Mouse (Mus musculus) neutrophil, adult 5-6 weeks (primary cell): Measurements from ENCODE around the gene Prpf31. TPM values are rescaled to one million over a fixed set of nuclear protein-coding genes. Genes with fewer than 3 reads are reported as not detected.
"Not testable (repeated sequence)": the region's sequence is repeated elsewhere in the genome, so short reads cannot be mapped to it uniquely, and the experiment has no call there.

ENCODE experiments used
- ATAC-seq: fragments of 151-379, 151-347 bp; 2 replicates; pipeline ENCODE4 v1.8.0; 2017; ENCODE audit warnings: mild to moderate bottlenecking, moderate TSS enrichment; ENCODE audit not compliant: insufficient number of reproducible peaks, poor library complexity, low FRiP score, severe bottlenecking; ENCODE audit errors: extremely low read depth
- total RNA-seq: library from RNA; stranded (forward); fragments of 200-1000 nt; gene quantifications from 2 replicates; pipeline ENCODE4 v1.2.3, GENCODE M21; 2017

Gene Prpf31
- 34.4 and 49.0 TPM in 2 replicates for total RNA-seq

DNA sequence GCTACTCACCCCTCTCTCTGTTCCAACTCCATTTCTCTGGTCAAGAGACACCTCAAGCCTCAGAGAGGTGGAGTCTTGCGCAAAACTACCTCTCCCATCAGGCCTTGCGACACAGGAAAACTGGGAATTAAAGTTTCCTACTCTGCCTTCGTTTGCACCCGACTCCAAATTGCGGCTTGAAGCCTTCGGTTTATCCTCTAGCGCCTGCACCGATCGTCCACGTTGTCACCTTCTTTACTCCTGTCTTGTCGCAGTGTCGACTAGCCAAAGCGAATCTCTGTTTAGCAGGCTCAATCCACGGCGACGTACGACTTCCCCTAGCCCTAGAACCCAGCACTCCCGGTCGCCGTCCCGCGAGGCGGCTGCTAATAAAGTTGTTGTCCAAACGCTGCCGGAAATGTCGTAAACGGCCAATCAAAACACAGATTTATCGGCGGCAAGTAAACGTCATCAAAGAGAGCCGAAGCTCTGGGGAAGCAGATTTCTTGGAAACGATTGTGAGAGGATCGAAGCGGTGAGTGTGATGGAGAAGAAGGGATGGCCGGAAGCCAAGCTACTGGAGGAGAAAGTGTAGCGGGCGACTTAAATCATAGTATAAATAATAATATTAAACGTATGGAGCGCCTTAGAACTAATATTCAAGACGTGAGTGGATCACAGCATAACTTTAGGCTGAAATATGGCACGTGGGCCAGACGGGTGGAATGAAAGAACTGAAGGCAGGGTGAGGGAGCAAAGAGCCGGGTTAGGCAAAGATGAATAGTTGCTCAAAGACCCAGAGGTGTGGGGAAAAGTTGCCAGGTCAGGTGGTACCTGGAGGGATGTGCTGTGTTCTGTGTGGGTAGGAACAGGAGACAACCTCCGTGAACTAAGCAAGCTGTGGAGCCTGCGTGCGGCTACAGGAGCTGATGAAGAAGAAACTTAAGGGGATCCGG lies at the start of gene Prpf31, which contains the start of gene Tfpt:
Prpf31 (plus strand) TSS at position 443 of the 935 bp plus-strand sequence.
Tfpt (minus strand) TSS at position 387 of the 935 bp plus-strand sequence.
- ATAC-seq = peak; percentile 93

DNA sequence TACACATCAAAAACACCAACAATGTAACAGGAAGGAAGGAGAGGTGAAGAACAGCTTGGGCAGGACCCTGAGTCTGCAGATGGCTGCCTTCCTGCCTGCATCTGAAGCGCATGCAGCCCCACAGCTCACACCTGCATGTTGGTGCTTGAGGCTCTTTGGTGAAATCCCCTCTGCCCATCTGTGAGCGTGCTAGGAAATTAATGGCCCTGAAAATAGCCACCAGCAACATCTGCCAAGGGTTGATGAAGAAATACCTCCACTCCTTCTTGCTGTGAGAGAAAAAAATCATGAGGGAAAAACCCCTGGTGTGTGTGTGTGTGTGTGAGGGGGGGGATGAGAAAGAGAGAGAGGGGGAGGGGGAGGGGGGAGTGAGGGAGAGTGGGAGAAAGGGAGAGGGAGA lies 49.8 kb upstream of the Prpf31 start:
- no peak for ATAC-seq

DNA sequence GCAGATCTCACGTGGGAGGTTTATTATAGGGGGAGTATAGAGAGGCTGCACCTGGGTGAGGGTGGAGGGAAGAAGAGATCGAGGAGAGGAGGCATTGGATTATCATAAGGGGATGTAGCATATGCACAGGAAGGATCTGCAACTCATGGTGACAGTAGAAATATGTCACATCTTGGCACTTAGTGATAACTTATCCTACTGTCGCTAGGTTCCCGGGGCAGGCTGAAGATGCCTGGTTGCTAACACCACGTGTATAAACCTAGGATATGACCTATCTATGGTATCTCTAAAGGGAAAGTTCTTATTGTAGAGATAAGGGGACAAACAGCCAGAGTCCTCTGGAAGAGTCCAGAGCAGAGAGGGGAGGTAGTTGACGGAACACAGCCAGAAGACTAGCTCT lies 44.0 kb upstream of the Prpf31 start:
- no peak for ATAC-seq

DNA sequence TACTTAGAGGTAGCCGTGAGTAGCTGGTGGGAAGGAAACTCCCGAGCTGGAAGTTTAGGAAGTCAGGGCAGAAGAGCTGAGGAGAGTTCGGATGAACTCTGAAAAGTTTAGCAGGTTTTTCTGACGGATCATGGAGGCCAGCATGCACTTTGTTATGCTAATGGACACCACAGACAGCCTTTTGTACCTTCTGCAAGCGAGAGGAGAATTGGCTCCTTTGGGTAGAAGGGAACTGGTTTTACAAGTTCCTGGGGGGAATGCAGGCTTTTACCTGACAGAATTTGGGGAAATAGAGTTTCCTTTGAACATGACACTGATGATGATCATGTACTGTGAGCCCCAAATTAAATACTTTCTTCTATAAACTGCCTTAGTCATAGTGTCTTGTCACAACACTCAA lies 43.5 kb upstream of the Prpf31 start:
- ATAC-seq = no peak

DNA sequence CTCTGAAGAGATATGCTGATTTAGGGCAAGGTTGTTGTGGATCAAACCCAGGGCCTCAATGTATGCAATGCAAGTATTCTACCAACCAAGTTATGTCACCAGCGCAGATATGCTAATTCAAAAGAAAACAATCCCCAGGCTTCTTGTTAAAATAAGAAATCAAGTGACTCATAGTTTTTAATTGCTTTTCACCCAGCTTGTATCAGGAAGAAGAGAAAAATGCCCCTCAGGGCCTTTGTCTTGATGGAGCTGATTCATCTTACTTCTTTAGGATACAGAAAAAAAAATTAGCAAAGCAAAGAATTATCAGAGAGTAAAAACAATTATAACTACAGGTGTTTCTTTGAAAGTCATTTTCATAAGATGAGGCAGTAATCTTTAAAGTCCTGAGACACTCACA lies 42.5 kb upstream of the Prpf31 start:
- ATAC-seq = no peak

DNA sequence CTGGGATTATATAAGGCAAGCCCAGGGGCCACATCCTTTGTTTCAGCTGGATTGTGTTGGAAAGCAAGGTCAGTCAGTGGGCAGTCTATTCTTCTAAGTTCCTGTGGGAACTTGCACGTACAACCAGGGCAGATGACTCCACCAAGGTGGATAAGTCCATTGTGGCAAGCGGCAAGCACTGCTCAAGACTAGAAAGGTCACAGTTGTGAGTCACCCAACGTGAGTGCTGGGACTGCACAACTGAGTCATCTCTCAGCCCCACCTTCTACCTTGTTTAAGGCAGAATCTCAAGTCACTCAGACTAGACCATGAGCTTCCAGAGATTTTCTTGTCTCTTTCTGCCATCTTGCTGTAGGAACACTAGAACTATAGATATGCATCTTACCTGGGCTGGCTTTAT lies 39.2 kb upstream of the Prpf31 start:
- ATAC-seq = no peak

DNA sequence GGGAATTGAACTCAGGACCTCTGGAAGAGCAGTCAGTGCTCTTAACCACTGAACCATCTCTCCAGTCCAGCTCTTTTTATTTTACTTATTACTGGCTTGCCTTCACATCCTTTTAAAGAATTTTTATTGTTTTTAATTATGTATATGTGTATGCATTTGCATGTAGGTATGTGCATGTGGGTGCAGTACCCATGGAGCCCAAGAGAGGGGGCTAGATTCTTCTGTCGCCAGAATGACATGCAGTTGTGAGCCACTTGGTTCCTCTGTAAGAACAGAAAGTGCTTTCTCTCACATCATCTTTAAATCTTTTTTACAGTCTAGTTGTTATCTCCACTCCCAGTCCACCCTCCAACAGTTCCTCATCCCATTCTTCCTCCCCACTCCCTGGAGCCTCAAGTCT lies 38.3 kb upstream of the Prpf31 start:
- ATAC-seq = no peak

DNA sequence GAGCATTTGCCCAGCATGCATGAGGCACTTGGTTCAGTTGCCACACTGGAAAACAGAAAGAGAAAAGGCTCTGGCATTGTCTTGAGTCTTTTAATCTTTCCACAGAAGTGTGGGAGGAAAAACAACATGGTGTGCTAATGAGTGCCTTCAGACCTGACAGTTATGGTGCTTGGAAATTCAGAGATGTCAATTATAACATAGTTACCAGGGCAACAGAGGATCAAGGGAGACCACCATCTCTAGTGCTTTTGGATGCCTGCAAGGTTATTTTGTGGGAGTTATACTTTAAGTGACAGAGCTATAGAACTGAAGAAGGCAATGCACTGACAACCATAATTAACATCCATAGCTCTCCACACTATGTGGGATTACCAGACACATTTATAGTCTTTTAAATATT lies 35.9 kb upstream of the Prpf31 start:
- ATAC-seq = no peak

DNA sequence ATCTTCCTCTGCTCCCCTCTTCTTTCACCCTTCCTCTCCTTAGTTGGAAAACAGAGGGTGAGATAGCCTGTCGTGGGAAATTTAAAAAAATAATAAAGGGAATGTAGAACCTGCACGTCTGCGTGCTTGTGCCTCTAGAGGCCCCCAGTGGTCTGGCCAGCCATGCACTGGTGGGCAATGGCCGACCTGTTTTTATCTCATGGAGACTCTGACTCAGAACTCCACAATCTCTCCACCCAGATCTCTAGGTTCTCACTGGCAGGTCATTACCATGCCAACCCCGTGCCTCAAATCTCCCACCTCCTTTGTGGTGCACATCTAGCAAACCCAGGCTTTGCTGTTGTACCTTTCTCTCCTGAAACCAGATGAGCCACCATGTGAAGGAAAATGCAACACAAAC lies 35.1 kb upstream of the Prpf31 start:
- ATAC-seq = no peak

DNA sequence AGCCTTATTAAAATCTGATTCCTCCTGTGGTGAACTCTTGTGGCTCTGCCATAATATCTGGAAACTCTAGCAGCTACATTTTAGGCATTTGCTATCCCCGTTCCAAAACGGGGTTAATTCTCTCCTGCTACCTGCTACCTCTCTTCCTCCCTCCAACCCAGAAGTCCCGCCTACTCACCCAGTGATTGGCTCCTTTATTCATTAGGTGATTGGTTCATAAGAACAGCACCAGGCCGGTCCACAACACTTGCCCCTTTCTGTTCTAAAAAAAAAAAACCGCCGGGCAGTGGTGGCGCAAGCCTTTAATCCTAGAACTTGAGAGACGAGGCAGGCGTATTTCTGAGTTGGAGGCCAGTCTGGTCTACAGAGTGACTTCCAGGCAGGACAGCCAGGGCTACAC lies 34.6 kb upstream of the Prpf31 start:
- ATAC-seq = peak; percentile 44

DNA sequence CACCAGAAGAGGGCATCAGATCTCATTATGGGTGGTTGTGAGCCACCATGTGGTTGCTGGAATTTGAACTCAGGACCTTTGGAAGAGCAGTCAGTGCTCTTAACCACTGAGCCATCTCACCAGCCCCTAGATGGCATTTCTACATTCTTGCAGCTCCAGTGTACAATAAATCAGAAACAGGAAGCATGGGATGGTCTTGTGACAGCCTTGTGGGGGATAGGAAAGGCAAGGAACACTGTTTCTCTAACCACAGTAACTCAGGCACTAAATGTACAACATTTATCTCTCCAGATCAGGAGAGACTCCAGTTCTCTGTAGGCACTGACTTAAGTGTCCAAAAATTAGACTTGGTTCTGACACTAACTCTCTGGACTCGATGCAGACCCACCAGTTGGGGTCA lies 32.0 kb upstream of the Prpf31 start:
- ATAC-seq = not testable (repeated sequence)

DNA sequence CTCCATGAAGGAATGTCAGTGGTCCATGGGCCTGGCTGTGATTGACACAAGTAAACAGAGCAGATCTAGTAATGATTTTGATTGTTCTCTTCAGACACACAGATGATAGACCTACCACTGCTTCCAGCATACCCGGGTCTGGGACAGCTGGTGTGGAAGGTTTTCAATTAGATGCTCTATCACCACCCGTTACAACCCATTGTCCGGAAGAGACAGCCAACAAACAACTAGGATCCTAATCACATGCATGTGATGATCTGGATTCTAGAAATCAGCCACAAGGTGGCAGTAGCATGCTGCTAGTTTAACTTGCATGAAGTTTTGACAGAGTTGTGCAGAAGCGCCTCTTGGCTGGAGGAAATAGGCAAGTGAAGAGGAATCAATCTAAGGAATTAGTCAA lies 28.7 kb upstream of the Prpf31 start:
- ATAC-seq = peak; percentile 90

DNA sequence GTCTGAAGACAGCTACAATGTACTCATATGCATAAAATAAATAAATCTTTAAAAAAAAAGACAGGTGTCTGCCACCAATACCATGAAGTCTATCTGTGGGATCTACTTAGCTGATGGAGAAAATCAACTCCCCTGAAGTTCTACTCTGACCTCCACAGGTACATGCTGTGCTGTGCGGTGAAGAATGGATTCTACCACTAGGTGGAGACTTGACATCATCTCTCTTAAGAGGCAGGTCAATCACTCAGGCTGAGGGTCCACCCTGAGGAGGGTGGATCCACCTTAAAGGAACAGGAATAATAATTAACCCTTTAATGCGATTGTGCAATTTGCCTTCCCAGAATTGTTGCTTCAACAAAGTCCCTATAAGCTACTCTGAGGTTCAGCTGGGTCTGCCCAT lies 23.0 kb upstream of the Prpf31 start:
- ATAC-seq = peak; percentile 44; the same call in 1 of the 2 replicates

DNA sequence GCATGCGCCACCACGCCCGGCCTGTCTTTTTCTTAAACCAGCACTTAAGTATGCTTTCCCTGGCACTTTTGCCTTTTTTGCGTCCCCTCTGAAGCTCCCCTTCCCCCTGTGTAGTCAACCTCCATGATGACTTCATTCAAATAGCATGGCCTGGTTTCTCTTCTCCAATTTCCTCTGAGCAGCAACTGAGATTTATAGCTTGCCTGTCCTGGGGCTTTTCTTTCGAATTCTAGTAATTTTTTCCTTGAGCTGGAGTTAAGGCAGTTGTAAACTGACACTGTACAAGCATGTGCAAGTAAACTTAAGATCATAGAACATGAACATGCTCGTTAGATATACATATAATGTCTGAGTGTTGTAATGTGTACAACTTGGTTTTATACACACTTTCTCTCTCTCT lies 22.4 kb upstream of the Prpf31 start:
- no peak for ATAC-seq

DNA sequence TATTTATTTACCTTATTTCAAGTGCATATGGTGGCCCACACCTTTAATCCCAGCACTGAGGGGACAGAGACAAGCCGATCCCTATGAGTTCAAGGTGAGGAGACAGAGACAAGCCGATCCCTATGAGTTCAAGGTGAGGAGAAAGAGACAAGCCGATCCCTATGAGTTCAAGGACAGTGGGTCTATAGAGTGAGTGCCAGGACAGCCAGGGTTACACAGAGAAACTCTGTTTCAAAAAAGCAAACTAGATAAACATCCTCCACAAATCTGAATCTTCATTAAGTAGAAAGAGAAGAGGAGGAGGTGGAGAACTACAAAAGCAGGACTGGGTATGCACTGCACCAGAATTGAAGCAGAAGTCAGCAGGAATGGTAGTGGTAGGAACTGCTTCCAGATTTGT lies 21.1 kb upstream of the Prpf31 start:
- ATAC-seq = no peak

DNA sequence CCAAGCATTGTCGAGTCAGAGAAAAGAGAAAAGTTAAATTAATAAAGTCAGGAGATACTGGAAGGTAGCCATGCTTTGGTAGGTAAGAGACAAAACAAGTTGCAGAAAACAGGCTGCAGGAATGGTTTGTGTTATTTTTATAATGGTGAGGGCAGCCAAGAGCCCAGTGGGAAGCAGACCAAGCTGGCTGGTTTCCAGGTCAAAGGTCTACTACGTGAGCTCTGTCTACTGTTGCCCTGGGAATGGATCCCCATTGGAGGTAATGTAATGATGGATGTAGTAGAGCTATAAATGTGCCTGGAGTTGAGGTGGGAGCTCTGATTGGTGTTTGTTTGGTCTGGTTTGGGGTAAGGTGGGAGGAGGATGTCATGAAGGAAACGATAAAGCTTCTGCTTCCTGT lies 20.7 kb upstream of the Prpf31 start:
- no peak for ATAC-seq

DNA sequence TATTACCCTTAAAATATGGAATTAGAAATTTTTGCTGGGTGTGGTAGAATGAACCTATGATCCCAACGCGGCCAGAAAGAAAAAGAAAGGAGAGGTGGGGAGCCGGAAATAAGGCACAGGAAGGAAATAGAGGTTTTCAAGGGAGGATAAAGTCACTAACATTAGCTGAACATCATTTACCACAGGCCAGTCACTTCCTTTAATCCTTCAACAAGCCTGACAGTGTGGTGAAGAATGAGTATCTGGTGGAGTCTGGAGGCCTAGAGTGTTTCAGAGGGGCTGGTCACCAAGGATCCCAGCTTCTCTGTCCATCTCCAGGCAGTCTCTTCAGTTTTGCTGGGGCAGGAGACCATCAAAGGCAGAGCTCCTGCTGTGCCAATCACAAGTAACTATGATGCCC lies 19.3 kb upstream of the Prpf31 start:
- ATAC-seq = no peak

DNA sequence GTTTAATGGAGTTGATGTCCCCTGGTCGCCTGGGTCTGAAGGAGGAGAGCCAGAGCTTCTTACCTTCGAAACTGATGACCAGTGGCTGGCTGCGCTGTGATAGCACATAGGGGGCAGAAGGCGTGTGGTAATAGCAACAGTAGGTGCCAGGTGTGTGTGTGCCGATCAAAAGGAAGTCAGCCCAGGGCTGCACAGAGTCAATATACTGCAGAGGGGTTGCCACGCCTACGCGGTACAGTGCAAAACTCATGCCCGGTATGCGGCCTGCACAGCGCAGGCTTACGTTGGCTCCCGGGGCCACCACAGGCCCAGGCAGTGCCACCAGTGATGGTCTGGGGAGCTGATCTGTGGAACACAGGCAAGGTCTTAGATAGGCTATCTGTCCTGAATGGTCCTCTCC lies 18.8 kb upstream of the Prpf31 start:
- ATAC-seq = no peak

DNA sequence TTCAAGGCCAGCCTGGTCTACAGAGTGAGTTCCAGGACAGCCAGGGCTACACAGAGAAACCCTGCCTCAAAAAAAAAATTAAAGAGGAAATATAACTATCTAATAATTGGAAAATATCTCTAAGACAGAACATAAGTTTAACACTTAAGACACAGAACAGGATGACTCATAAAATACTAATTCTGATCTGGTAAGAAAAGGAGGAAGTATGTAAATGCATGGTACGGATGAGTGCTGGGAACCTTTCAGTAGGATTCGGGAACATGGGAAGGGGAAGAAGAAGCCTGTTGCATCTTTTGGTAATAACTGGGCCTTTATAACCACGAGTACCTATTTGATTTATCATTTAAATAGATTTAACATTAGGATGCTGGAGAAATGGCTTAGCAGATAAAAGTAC lies 15.8 kb upstream of the Prpf31 start:
- no peak for ATAC-seq

DNA sequence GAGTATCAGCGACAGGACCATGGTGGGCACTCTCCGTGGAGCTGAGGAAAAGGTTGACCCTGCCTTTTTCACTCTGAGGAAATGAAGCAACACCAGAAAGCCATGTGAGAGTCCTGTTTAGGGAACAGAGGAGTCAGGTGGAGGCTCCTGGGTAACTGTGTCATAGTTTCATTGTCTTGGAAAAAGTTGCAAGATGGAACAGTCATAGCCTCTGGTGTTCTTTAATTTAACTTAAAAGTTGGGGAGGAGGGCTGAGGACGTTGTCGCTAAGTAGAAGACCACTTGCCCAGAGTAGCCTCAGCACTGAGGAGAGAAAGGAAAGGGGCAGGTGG lies 13.8 kb upstream of the Prpf31 start, which contains the start of gene Oscar:
Oscar (minus strand) TSS at position 101 of the 332 bp plus-strand sequence.
- no peak for ATAC-seq
